Mouse (Mus musculus): ENCODE measurements around the gene Mrpl48. TPM values are rescaled to one million over a fixed set of nuclear protein-coding genes. Genes with fewer than 3 reads are reported as not detected.
"Not testable (repeated sequence)": the region's sequence is repeated elsewhere in the genome, so short reads cannot be mapped to it uniquely, and the experiment has no call there.

The Mrpl48 gene
- total RNA-seq, 4 experiments from 2014 or later = 69.4 to 78.5 (median 76.5) TPM

- DNase-seq (ENCODE audit: low spot score) = no peak
Observed at GRCm38 (mm10) chr7:100589816-100590215, 18.3 kb downstream of the Mrpl48 start.

GRCm38 (mm10) chr7:100582727-100583236 is 25.3 kb downstream of the Mrpl48 start:
- peak; percentile 91 for DNase-seq (ENCODE audit: low spot score)

- no peak for DNase-seq (ENCODE audit: low spot score)
Observed at GRCm38 (mm10) chr7:100582235-100582634, 25.9 kb downstream of the Mrpl48 start.

- no peak for DNase-seq (ENCODE audit: low spot score)
Observed at GRCm38 (mm10) chr7:100578794-100579193, 29.3 kb downstream of the Mrpl48 start.

- DNase-seq (ENCODE audit: low spot score) = no peak
Observed at GRCm38 (mm10) chr7:100572704-100573103, 35.4 kb downstream of the Mrpl48 start.

GRCm38 (mm10) chr7:100572061-100572460 is 36.0 kb downstream of the Mrpl48 start:
- DNase-seq (ENCODE audit: low spot score) = no peak

GRCm38 (mm10) chr7:100570930-100571715 is 37.0 kb downstream of the Mrpl48 start:
- DNase-seq (ENCODE audit: low spot score) = no peak

- no peak for DNase-seq (ENCODE audit: low spot score)
Observed at GRCm38 (mm10) chr7:100569907-100570306, 38.2 kb downstream of the Mrpl48 start.

- not testable (repeated sequence) for DNase-seq (ENCODE audit: low spot score)
Observed at GRCm38 (mm10) chr7:100567238-100567637, 40.9 kb downstream of the Mrpl48 start.

- no peak for DNase-seq (ENCODE audit: low spot score)
Observed at GRCm38 (mm10) chr7:100561861-100562587, 46.1 kb downstream of the Mrpl48 start.

GRCm38 (mm10) chr7:100559331-100559730 is 48.8 kb downstream of the Mrpl48 start:
- no peak for DNase-seq (ENCODE audit: low spot score)

GRCm38 (mm10) chr7:100557241-100557640 is 50.9 kb downstream of the Mrpl48 start:
- DNase-seq (ENCODE audit: low spot score) = no peak

GRCm38 (mm10) chr7:100555431-100555951 is 52.6 kb downstream of the Mrpl48 start:
- DNase-seq (ENCODE audit: low spot score) = peak; percentile 17

GRCm38 (mm10) chr7:100554939-100555338 is 53.2 kb downstream of the Mrpl48 start:
- no peak for DNase-seq (ENCODE audit: low spot score)

GRCm38 (mm10) chr7:100550338-100551007 is 57.6 kb downstream of the Mrpl48 start:
- no peak for DNase-seq (ENCODE audit: low spot score)

GRCm38 (mm10) chr7:100549796-100550195 is 58.3 kb downstream of the Mrpl48 start:
- no peak for DNase-seq (ENCODE audit: low spot score)

GRCm38 (mm10) chr7:100547631-100548030 is 60.5 kb downstream of the Mrpl48 start:
- no peak for DNase-seq (ENCODE audit: low spot score)

GRCm38 (mm10) chr7:100544437-100544836 is 63.7 kb downstream of the Mrpl48 start:
- DNase-seq (ENCODE audit: low spot score) = no peak

- no peak for DNase-seq (ENCODE audit: low spot score)
Observed at GRCm38 (mm10) chr7:100539516-100539915, 68.6 kb downstream of the Mrpl48 start.

- DNase-seq (ENCODE audit: low spot score) = no peak
Observed at GRCm38 (mm10) chr7:100537519-100537902, 70.6 kb downstream of the Mrpl48 start.

- DNase-seq (ENCODE audit: low spot score) = peak; percentile 84
Observed at GRCm38 (mm10) chr7:100536804-100537518, 71.1 kb downstream of the Mrpl48 start, which contains the start of gene Coa4. Gene Coa4 (plus strand): TSS chr7:100537071.
